Mouse (Mus musculus) T-helper 17 cell (primary cell): ENCODE results near the gene Igsf3.
"Not testable (repeated sequence)": the region's sequence is repeated elsewhere in the genome, so short reads cannot be mapped to it uniquely, and the experiment has no call there.

ENCODE experiments used
- in situ Hi-C, 2 experiments: fragments of 300-600 bp; cut with MboI, MseI; formaldehyde crosslinking; loops; 1 replicate in 1 of 2; 2 replicates in 1 of 2; pipeline ENCODE4 v1.15.1; 2025; ENCODE audit warnings: high pct_unique_total_duplicates in 2 of 2

The Igsf3 gene

GRCm38 (mm10) chr3:101398071-101398786 is 21.3 kb downstream of the Igsf3 start:
- in situ Hi-C loops: loop anchor here in 1 of 2 experiments (25.0 kb wide), 1 partner anchor 1989 kb away; no protein-coding TSS in a partner anchor

GRCm38 (mm10) chr3:101398877-101399276 is 22.0 kb downstream of the Igsf3 start:
- in situ Hi-C loops: loop anchor here in 1 of 2 experiments (25.0 kb wide), 1 partner anchor 1988 kb away; no protein-coding TSS in a partner anchor

GRCm38 (mm10) chr3:101401501-101401900 is 24.6 kb downstream of the Igsf3 start:
- in situ Hi-C loops: no loop called here

- in situ Hi-C loops: no loop called here
Observed at GRCm38 (mm10) chr3:101404620-101405415, 27.9 kb downstream of the Igsf3 start.

- in situ Hi-C loops: no loop called here
Observed at GRCm38 (mm10) chr3:101405495-101405894, 28.6 kb downstream of the Igsf3 start.

- in situ Hi-C loops: no loop called here
Observed at GRCm38 (mm10) chr3:101406097-101406496, 29.2 kb downstream of the Igsf3 start.

GRCm38 (mm10) chr3:101407568-101407967 is 30.7 kb downstream of the Igsf3 start:
- in situ Hi-C loops: no loop called here

- in situ Hi-C loops: no loop called here
Observed at GRCm38 (mm10) chr3:101408953-101409750, 32.3 kb downstream of the Igsf3 start.

- in situ Hi-C loops: no loop called here
Observed at GRCm38 (mm10) chr3:101410202-101410601, 33.3 kb downstream of the Igsf3 start.

- in situ Hi-C loops: no loop called here
Observed at GRCm38 (mm10) chr3:101410745-101411144, 33.9 kb downstream of the Igsf3 start.

GRCm38 (mm10) chr3:101411626-101412025 is 34.7 kb downstream of the Igsf3 start:
- in situ Hi-C loops: no loop called here

GRCm38 (mm10) chr3:101412115-101412514 is 35.2 kb downstream of the Igsf3 start:
- in situ Hi-C loops: no loop called here

- in situ Hi-C loops: not testable (repeated sequence)
Observed at GRCm38 (mm10) chr3:101413013-101413412, 36.1 kb downstream of the Igsf3 start.

- in situ Hi-C loops: no loop called here
Observed at GRCm38 (mm10) chr3:101418740-101419652, 42.1 kb downstream of the Igsf3 start.

- in situ Hi-C loops: no loop called here
Observed at GRCm38 (mm10) chr3:101419653-101419994, 42.7 kb downstream of the Igsf3 start.

- in situ Hi-C loops: no loop called here
Observed at GRCm38 (mm10) chr3:101423188-101423587, 46.3 kb downstream of the Igsf3 start.

- in situ Hi-C loops: no loop called here
Observed at GRCm38 (mm10) chr3:101424295-101424885, 47.5 kb downstream of the Igsf3 start.

GRCm38 (mm10) chr3:101429982-101430754 is 53.3 kb downstream of the Igsf3 start:
- in situ Hi-C loops: no loop called here

- in situ Hi-C loops: no loop called here
Observed at GRCm38 (mm10) chr3:101430755-101431115, 53.9 kb downstream of the Igsf3 start.

GRCm38 (mm10) chr3:101435672-101436071 is 58.8 kb downstream of the Igsf3 start:
- in situ Hi-C loops: no loop called here
